Mouse (Mus musculus) heart, adult 2 months (tissue): ENCODE data around the gene Il1rap.

Experiments
- CTCF ChIP-seq: fragments of 200-600 bp; IDR thresholded peaks from 2 replicates; pipeline ENCODE4 v1.8.1; 2022; ENCODE audit warnings: antibody characterized with exemption, mild to moderate bottlenecking, moderate library complexity
- EP300 ChIP-seq: fragments of 200-500 bp; IDR thresholded peaks from 2 replicates; pipeline ENCODE4 v1.6.1; 2011; ENCODE audit warnings: low read depth, low read length, control low read depth; ENCODE audit not compliant: insufficient read depth
- POLR2A ChIP-seq: fragments of 200-500 bp; IDR thresholded peaks from 2 replicates; pipeline ENCODE4 v1.6.1; 2011; ENCODE audit warnings: mild to moderate bottlenecking, low read depth, low read length, control low read depth; ENCODE audit not compliant: insufficient read depth

- no peak for TF ChIP-seq CTCF
- no peak for TF ChIP-seq POLR2A
- TF ChIP-seq EP300, result no peak
Observed at GRCm38 (mm10) chr16:26623141-26623540, 41.6 kb downstream of the Il1rap start.
